Comparison of ENCODE assay signal across 8 mouse cellular contexts in the genomic region with DNA sequence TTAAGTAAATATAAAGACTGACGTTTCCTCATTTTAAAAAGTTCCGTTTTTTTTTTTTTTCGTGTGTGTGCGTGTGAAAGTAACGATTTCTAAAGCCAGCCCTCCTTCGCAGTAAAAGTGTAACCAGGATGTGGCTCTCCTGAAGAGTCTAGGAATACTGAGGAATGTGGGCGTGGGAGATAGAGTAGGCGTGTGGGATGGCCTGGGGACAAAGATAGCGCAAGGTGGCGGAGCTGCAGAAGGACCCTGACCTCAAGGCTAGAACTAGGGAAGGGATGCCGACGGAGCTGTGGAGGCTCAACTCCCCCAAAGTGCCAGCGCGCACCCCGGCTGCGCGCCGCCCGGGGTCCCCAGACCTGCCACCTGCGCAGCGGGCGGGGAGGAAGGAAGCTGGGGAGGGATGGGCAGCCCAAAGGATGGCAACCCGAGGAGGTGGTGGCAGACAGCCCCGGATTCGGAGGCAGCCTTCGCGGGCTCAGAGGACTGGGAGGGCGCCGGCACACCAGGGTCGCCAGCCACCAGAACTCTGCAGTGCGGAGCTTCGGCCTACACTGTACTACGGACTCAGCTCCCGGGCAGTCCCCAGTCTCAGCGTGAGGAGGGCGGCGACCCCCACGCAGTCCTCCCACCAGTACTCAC. TPM values are rescaled to one million over a fixed set of nuclear protein-coding genes. Genes with fewer than 3 reads are reported as not detected.
DNase-seq lines count a peak whose midpoint lies in the region; ATAC-seq and TF ChIP-seq lines count a peak whose summit lies in the region.

No protein-coding gene starts in this region.

- DNase-seq in neural tube, embryonic 11.5 days (ENCODE audit: low spot score): no peak
- DNase-seq in neural tube, embryonic 10.5 days (ENCODE audit: extremely low spot score, low spot score): no peak
- DNase-seq in urinary bladder, adult 18-20 months (ENCODE audit: low spot score in 2 of 2): no peak
- no peak for DNase-seq in urinary bladder, postnatal 10 days (ENCODE audit: low spot score)

- H3K4me2 ChIP-seq in neural tube, embryonic 11.5 days (ENCODE audit: low read depth): peak overlapping the region; percentile 95
- peak overlapping the region; percentile 98 for H3K4me2 ChIP-seq in heart, embryonic 13.5 days
- H3K4me2 ChIP-seq in limb, embryonic 13.5 days (replicated peaks): peak overlapping the region; percentile 76
- peak overlapping the region; percentile 99 for H3K4me2 ChIP-seq in midbrain, embryonic 13.5 days (replicated peaks)

- H3K36me3 ChIP-seq in neural tube, embryonic 11.5 days (ENCODE audit: control insufficient read depth, insufficient read depth, low read length): no peaks in the 10 kb centered on the region
- peaks cover 25% of the 10 kb centered on the region for H3K36me3 ChIP-seq in heart, embryonic 13.5 days
- peaks cover 22% of the 10 kb centered on the region for H3K36me3 ChIP-seq in limb, embryonic 13.5 days
- H3K36me3 ChIP-seq in midbrain, embryonic 13.5 days: 0 out of 2 replicates have a peak, but pooled peaks cover 1% of the 10 kb centered on the region

- H3K4me1 ChIP-seq in neural tube, embryonic 11.5 days (ENCODE audit: control insufficient read depth, insufficient read depth, low read length): peaks cover 7% of the 10 kb centered on the region
- H3K4me1 ChIP-seq in bone marrow, adult 2 months (ENCODE audit: control insufficient read depth, insufficient read depth, low read length): no peaks in the 10 kb centered on the region
- peaks cover 35% of the 10 kb centered on the region for H3K4me1 ChIP-seq in heart, embryonic 13.5 days
- H3K4me1 ChIP-seq in limb, embryonic 13.5 days: peaks cover 15% of the 10 kb centered on the region
- H3K4me1 ChIP-seq in midbrain, embryonic 13.5 days (replicated peaks): peaks cover 22% of the 10 kb centered on the region

- peak overlapping the region; percentile 90 for H3K4me3 ChIP-seq in neural tube, embryonic 11.5 days (ENCODE audit: low read depth, low read length)
- H3K4me3 ChIP-seq in bone marrow, adult 2 months (replicated peaks; ENCODE audit: control insufficient read depth, low read depth, low read length): peak overlapping the region; percentile 82
- peak overlapping the region; percentile 92 for H3K4me3 ChIP-seq in heart, embryonic 13.5 days
- H3K4me3 ChIP-seq in limb, embryonic 13.5 days: peak overlapping the region; percentile 62
- H3K4me3 ChIP-seq in midbrain, embryonic 13.5 days (replicated peaks): peak overlapping the region; percentile 72

- peak; percentile 75 for ATAC-seq in neural tube, embryonic 11.5 days (ENCODE audit: insufficient read depth, low FRiP score, low TSS enrichment)
- ATAC-seq in heart, embryonic 13.5 days (ENCODE audit: extremely low read depth, insufficient number of reproducible peaks, low FRiP score, low TSS enrichment): peak; percentile 56
- peak; percentile 84 for ATAC-seq in limb, embryonic 13.5 days (ENCODE audit: low FRiP score, low read depth)
- ATAC-seq in midbrain, embryonic 13.5 days: peak; percentile 87

- peak overlapping the region; percentile 69; the same call in 1 of the 2 replicates for H3K27ac ChIP-seq in neural tube, embryonic 11.5 days (ENCODE audit: low read depth, low read length)
- H3K27ac ChIP-seq in bone marrow, adult 2 months (ENCODE audit: control insufficient read depth, insufficient read depth, low read depth, low read length, poor library complexity): peak overlapping the region; percentile 78
- peak overlapping the region; percentile 77 for H3K27ac ChIP-seq in heart, embryonic 13.5 days (replicated peaks)
- H3K27ac ChIP-seq in limb, embryonic 13.5 days: peak overlapping the region; percentile 68; the same call in 1 of the 2 replicates
- H3K27ac ChIP-seq in midbrain, embryonic 13.5 days: peak overlapping the region; percentile 69

- H3K9ac ChIP-seq in neural tube, embryonic 11.5 days (ENCODE audit: low read length): peak overlapping the region; percentile 78
- H3K9ac ChIP-seq in heart, embryonic 13.5 days: peak overlapping the region; percentile 91
- H3K9ac ChIP-seq in limb, embryonic 13.5 days: peak overlapping the region; percentile 76
- H3K9ac ChIP-seq in midbrain, embryonic 13.5 days (replicated peaks): peak overlapping the region; percentile 78

- TF ChIP-seq POLR2A in bone marrow, adult 2 months (IDR thresholded peaks at IDR 0.05; ENCODE audit: borderline replicate concordance, control insufficient read depth, low read depth, low read length): peak; percentile 45; the same call in 1 of the 2 replicates

- H3K27me3 ChIP-seq in neural tube, embryonic 11.5 days (ENCODE audit: control insufficient read depth, insufficient read depth, low read length): no peaks in the 10 kb centered on the region
- no peaks in the 10 kb centered on the region for H3K27me3 ChIP-seq in heart, embryonic 13.5 days (replicated peaks)
- H3K27me3 ChIP-seq in limb, embryonic 13.5 days: no peaks in the 10 kb centered on the region
- H3K27me3 ChIP-seq in midbrain, embryonic 13.5 days: no peaks in the 10 kb centered on the region

- H3K9me3 ChIP-seq in neural tube, embryonic 11.5 days (ENCODE audit: control insufficient read depth, low read length): no peaks in the 10 kb centered on the region
- no peaks in the 10 kb centered on the region for H3K9me3 ChIP-seq in heart, embryonic 13.5 days
- no peaks in the 10 kb centered on the region for H3K9me3 ChIP-seq in limb, embryonic 13.5 days
- no peaks in the 10 kb centered on the region for H3K9me3 ChIP-seq in midbrain, embryonic 13.5 days

- WGBS in neural tube, embryonic 11.5 days: under 1% methylated on average over 38 of the region's 38 CpGs
- WGBS in bone marrow, adult 2 months: under 1% methylated on average over 38 of the region's 38 CpGs
- WGBS in heart, embryonic 13.5 days: under 1% methylated on average over 36 of the region's 38 CpGs
- WGBS in limb, embryonic 13.5 days: under 1% methylated on average over 37 of the region's 38 CpGs
- 0% methylated on average over 38 of the region's 38 CpGs for WGBS in midbrain, embryonic 13.5 days

- no peak for TF ChIP-seq CTCF in bone marrow, adult 2 months (IDR thresholded peaks at IDR 0.05; ENCODE audit: control insufficient read depth, insufficient read depth, low read length)

RNA-seq across cellular contexts. Expression of gene Kif23, which starts 0.5 kb away (rescaled TPM):
- 95.4 and 106 TPM in 2 replicates for polyA plus RNA-seq in neural tube, embryonic 11.5 days (2014; fragmentation: Nextera tagmentation; extraction: Ambion mirVana)
- 70.7 and 90.6 TPM in 2 replicates for polyA plus RNA-seq in bone marrow, adult 2 months (2011; ENCODE audit: insufficient read depth, insufficient read length, low replicate concordance, missing spikeins)
- 79.3 and 81.2 TPM in 2 replicates for polyA plus RNA-seq in heart, embryonic 13.5 days (2015; fragmentation: Nextera tagmentation; extraction: Ambion mirVana)
- polyA plus RNA-seq in limb, embryonic 13.5 days (2015; fragmentation: Nextera tagmentation; extraction: Ambion mirVana): 112 and 116 TPM in 2 replicates
- 36.8 and 40.1 TPM in 2 replicates for polyA plus RNA-seq in midbrain, embryonic 13.5 days (2015; fragmentation: Nextera tagmentation; extraction: Ambion mirVana)

RNA-seq across cellular contexts. Expression of gene Rplp1, which starts 31.8 kb away (rescaled TPM):
- polyA plus RNA-seq in neural tube, embryonic 11.5 days (2014; fragmentation: Nextera tagmentation; extraction: Ambion mirVana): 1,074 and 1,150 TPM in 2 replicates
- polyA plus RNA-seq in bone marrow, adult 2 months (2011; ENCODE audit: insufficient read depth, insufficient read length, low replicate concordance, missing spikeins): 4,657 and 4,712 TPM in 2 replicates
- 913 and 1,036 TPM in 2 replicates for polyA plus RNA-seq in heart, embryonic 13.5 days (2015; fragmentation: Nextera tagmentation; extraction: Ambion mirVana)
- 1,317 and 1,413 TPM in 2 replicates for polyA plus RNA-seq in limb, embryonic 13.5 days (2015; fragmentation: Nextera tagmentation; extraction: Ambion mirVana)
- polyA plus RNA-seq in midbrain, embryonic 13.5 days (2015; fragmentation: Nextera tagmentation; extraction: Ambion mirVana): 860 and 872 TPM in 2 replicates
